Mouse (Mus musculus): ENCODE measurements at regions not wholly inside any gene's neighbourhood (a gene's known extent, or its start where the extent isn't known, plus 50 kb on each side); places are given as distances from the start of the nearest gene placed in this dataset.

DNA sequence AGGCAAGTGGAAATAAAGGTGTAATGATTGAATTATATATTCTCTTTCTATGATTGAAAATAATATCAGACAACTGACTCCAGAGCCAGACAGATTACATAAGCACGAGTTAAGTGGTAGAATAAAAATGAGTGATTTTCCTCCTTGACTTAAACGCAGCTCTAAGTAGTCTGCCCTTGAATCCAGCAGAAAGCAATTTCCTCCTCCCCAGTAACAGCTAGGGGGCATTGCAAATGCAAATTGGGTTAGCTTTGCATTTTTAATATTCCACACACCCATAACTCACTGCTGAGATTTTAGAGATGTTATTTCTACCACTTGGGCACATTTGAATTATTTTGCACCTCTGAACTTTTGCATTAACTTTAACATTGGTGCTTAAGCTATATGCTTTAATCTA is 81.6 kb upstream of the Npvf start:
- 57% methylated on average over 2 of the region's 2 CpGs for WGBS
- no peak overlapping the region for H3K4me3 ChIP-seq (ENCODE audit: low read depth, low read length)
- H3K4me1 ChIP-seq (ENCODE audit: control insufficient read depth, insufficient read depth, insufficient read length, low read length): no peaks in the 10 kb centered on the region
- no peak overlapping the region for H3K27ac ChIP-seq (ENCODE audit: insufficient read depth, low read depth, low read length)
- H3K27me3 ChIP-seq (ENCODE audit: control insufficient read depth, insufficient read depth, low read length): no peaks in the 10 kb centered on the region; the same call in 1 of the 2 replicates
- H3K36me3 ChIP-seq (ENCODE audit: control insufficient read depth, insufficient read depth, low read length): no peaks in the 10 kb centered on the region
- TF ChIP-seq CTCF (IDR thresholded peaks at IDR 0.05; ENCODE audit: extremely low read depth, insufficient read length, insufficient replicate concordance, low read depth, low read length) (no peak), POLR2A (IDR thresholded peaks at IDR 0.05; ENCODE audit: low read depth, low read length) (no peak)

DNA sequence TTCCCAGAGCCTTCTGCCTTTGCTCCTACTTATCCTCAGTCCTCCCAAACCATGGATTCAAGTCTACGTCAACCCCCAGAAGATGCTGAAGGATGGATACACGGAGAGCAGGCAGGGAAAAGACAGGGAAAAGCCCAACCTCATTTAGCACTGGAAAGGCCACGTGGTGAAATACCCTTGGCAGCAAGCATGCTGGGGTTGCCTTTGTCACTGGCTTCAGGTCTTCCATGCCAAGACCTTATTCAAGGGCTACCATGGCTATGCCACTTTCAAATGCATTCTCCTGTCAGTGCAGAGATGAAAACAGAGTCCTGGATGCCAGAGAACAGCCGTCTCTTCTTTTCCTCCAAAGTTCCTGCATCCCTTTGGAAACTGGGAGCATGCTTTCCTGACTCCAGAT is 87.8 kb upstream of the Npvf start:
- Histone ChIP-seq H3K4me3 (ENCODE audit: low read depth, low read length) (no peak overlapping the region), H3K27me3 (ENCODE audit: control insufficient read depth, insufficient read depth, low read length) (no peaks in the 10 kb centered on the region), H3K27ac (ENCODE audit: insufficient read depth, low read depth, low read length) (no peak overlapping the region), H3K36me3 (ENCODE audit: control insufficient read depth, insufficient read depth, low read length) (no peaks in the 10 kb centered on the region), H3K4me1 (ENCODE audit: control insufficient read depth, insufficient read depth, insufficient read length, low read length) (no peaks in the 10 kb centered on the region)
- WGBS: 73% methylated on average over 4 of the region's 4 CpGs
- TF ChIP-seq CTCF (IDR thresholded peaks at IDR 0.05; ENCODE audit: extremely low read depth, insufficient read length, insufficient replicate concordance, low read depth, low read length) (no peak), POLR2A (IDR thresholded peaks at IDR 0.05; ENCODE audit: low read depth, low read length) (no peak)

DNA sequence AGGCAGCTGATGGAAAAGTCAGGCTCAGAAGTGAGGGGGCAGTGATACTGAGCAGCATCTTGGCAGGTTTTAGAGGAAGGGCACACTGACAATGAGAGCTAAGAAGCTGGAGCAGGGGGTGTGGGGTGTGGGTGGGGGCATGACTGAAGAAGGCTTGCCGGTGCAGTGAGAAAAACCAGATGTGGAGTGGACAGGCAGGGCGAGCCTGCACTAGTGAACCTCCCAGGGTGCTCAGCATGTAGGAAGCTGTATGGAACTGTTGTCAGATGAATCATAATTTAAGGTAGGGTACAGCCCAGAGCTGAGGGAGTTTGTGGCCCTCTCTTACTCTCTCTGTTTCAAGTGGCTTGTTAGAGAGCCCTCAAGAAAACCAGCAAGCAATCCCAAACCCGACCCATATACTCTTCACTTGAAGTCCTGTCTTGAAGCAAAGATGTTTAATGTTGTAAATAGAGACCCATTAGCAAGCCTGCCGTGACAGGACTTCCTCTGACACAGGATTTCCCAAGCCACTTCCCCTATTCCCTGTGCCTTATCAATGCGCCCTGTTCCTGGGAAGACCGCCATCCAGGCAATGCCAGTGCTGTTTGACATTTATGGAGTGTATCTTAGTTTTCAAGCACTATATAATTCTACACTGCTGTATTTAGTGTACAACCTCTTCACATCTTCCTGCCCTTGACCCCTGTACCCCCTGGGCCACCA is 90.4 kb upstream of the Npvf start:
- H3K27me3 ChIP-seq (ENCODE audit: control insufficient read depth, insufficient read depth, low read length): no peaks in the 10 kb centered on the region
- H3K27ac ChIP-seq (ENCODE audit: insufficient read depth, low read depth, low read length): no peak overlapping the region
- no peaks in the 10 kb centered on the region for H3K4me1 ChIP-seq (ENCODE audit: control insufficient read depth, insufficient read depth, insufficient read length, low read length)
- H3K4me3 ChIP-seq (ENCODE audit: low read depth, low read length): no peak overlapping the region
- no peak for TF ChIP-seq CTCF (IDR thresholded peaks at IDR 0.05; ENCODE audit: extremely low read depth, insufficient read length, insufficient replicate concordance, low read depth, low read length)
- no peak for TF ChIP-seq POLR2A (IDR thresholded peaks at IDR 0.05; ENCODE audit: low read depth, low read length)
- H3K36me3 ChIP-seq (ENCODE audit: control insufficient read depth, insufficient read depth, low read length): no peaks in the 10 kb centered on the region
- WGBS: 70% methylated on average over 6 of the region's 6 CpGs

DNA sequence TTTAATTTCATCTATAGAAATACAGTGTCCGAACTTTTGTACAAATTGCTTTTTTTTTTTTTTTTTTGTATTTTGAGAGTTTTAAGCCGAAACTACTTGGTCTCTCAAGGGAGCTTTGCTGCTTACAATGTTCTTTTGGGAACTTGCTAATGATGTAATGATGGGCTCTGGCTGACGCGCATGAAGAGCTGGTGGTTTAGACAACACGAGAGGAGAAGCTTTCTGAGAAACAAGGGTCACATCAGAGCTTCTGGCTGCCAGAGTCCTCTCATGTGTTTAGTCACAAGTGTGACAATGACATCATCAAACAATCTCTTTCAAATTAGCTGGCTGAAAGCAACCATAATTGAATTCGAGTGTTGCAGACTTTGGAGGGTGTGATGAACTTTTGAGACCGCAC is 98.9 kb upstream of the Npvf start:
- no peaks in the 10 kb centered on the region for H3K27me3 ChIP-seq (ENCODE audit: control insufficient read depth, insufficient read depth, low read length)
- no peaks in the 10 kb centered on the region for H3K36me3 ChIP-seq (ENCODE audit: control insufficient read depth, insufficient read depth, low read length)
- WGBS: 75% methylated on average over 7 of the region's 7 CpGs
- H3K27ac ChIP-seq (ENCODE audit: insufficient read depth, low read depth, low read length): no peak overlapping the region
- no peak for TF ChIP-seq POLR2A (IDR thresholded peaks at IDR 0.05; ENCODE audit: low read depth, low read length)
- no peak for TF ChIP-seq CTCF (IDR thresholded peaks at IDR 0.05; ENCODE audit: extremely low read depth, insufficient read length, insufficient replicate concordance, low read depth, low read length)
- no peaks in the 10 kb centered on the region for H3K4me1 ChIP-seq (ENCODE audit: control insufficient read depth, insufficient read depth, insufficient read length, low read length)
- no peak overlapping the region for H3K4me3 ChIP-seq (ENCODE audit: low read depth, low read length)

DNA sequence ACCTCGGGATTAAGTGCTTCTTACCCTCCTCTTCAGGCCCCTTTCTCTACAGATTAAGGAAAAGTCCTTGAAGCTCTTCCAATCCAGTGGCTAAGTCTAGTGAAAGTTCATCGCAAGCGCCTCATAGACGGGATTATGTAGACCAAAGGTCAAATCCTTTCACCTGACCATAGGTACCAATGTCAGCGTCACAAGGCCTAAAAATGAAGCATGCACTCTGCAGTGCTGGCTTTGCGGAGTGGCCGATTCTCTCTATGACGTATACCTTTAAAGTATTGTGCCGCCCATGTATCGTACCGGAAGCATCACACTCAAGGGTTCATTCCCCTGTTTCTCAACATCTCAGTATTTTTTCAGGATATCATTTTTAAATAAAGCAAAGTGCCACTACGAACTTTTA is 100.5 kb upstream of the Npvf start:
- WGBS: 89% methylated on average over 12 of the region's 12 CpGs
- no peaks in the 10 kb centered on the region for H3K4me1 ChIP-seq (ENCODE audit: control insufficient read depth, insufficient read depth, insufficient read length, low read length)

DNA sequence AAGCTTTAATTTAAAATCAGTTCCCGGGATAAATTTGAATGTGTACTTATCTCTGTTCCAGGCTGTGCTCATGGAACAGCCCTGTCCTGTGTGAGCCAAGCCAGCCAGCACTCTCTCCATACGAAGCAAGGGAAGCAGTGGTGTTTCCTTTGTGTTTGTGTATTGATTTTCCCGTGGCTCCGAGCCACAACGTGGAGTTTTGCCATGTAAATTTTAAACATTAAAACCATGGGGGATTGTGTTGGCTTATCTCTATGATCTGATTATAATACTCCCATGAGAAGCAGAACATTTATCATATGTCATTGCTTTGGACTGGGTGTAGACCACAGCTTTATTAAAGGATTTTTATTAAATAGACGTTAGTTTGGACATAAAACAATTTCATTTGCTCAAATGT is 106.1 kb upstream of the Npvf start:
- Histone ChIP-seq H3K4me3 (ENCODE audit: low read depth, low read length) (no peak overlapping the region), H3K27ac (ENCODE audit: insufficient read depth, low read depth, low read length) (no peak overlapping the region), H3K4me1 (ENCODE audit: control insufficient read depth, insufficient read depth, insufficient read length, low read length) (no peaks in the 10 kb centered on the region), H3K27me3 (ENCODE audit: control insufficient read depth, insufficient read depth, low read length) (no peaks in the 10 kb centered on the region; the same call in 1 of the 2 replicates), H3K36me3 (ENCODE audit: control insufficient read depth, insufficient read depth, low read length) (no peaks in the 10 kb centered on the region)
- 52% methylated on average over 6 of the region's 6 CpGs for WGBS
- TF ChIP-seq CTCF (IDR thresholded peaks at IDR 0.05; ENCODE audit: extremely low read depth, insufficient read length, insufficient replicate concordance, low read depth, low read length) (no peak), POLR2A (IDR thresholded peaks at IDR 0.05; ENCODE audit: low read depth, low read length) (no peak)

More for the DNA sequence above, 100.5 kb upstream of the Npvf start:
- TF ChIP-seq CTCF (IDR thresholded peaks at IDR 0.05; ENCODE audit: extremely low read depth, insufficient read length, insufficient replicate concordance, low read depth, low read length): no peak
- no peak for TF ChIP-seq POLR2A (IDR thresholded peaks at IDR 0.05; ENCODE audit: low read depth, low read length)
- Histone ChIP-seq H3K4me3 (ENCODE audit: low read depth, low read length) (no peak overlapping the region), H3K27ac (ENCODE audit: insufficient read depth, low read depth, low read length) (no peak overlapping the region), H3K27me3 (ENCODE audit: control insufficient read depth, insufficient read depth, low read length) (no peaks in the 10 kb centered on the region; the same call in 1 of the 2 replicates), H3K36me3 (ENCODE audit: control insufficient read depth, insufficient read depth, low read length) (no peaks in the 10 kb centered on the region)

DNA sequence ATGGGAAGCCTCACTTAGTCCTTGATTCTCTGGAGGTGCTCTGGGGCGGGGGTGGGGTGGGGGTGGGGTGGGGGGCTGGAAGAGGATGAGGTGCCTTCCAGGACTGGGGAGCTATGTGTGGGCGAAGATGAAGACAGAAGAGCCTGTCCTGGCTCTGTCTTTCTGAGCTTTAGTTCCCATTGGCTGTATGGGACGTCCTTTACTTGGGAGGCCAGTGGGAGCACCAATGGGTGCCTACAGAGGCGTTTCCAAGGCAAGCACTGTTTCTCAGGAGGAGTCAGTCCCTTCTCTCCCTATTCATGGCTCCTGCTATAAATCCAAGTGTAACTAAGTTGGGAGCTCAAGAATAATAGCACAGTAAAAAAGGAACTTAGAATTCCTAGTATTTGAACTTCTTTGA is 108.9 kb upstream of the Npvf start:
- H3K4me1 ChIP-seq (ENCODE audit: control insufficient read depth, insufficient read depth, insufficient read length, low read length): 0 out of 2 replicates have a peak, but pooled peaks cover 1% of the 10 kb centered on the region
- WGBS: 65% methylated on average over 4 of the region's 4 CpGs
- H3K36me3 ChIP-seq (ENCODE audit: control insufficient read depth, insufficient read depth, low read length): no peaks in the 10 kb centered on the region
- H3K4me3 ChIP-seq (ENCODE audit: low read depth, low read length): no peak overlapping the region
- TF ChIP-seq CTCF (IDR thresholded peaks at IDR 0.05; ENCODE audit: extremely low read depth, insufficient read length, insufficient replicate concordance, low read depth, low read length) (no peak), POLR2A (IDR thresholded peaks at IDR 0.05; ENCODE audit: low read depth, low read length) (no peak)
- no peaks in the 10 kb centered on the region; the same call in none of the 2 replicates for H3K27me3 ChIP-seq (ENCODE audit: control insufficient read depth, insufficient read depth, low read length)
- H3K27ac ChIP-seq (ENCODE audit: insufficient read depth, low read depth, low read length): no peak overlapping the region

Data from small intestine, adult 2 months (tissue).